Mouse (Mus musculus): ENCODE measurements around the gene Zmynd8.

Gene Zmynd8

GRCm38 (mm10) chr2:165858453-165859384, 40.1 kb downstream of the Zmynd8 start:
- no peak for DNase-seq (ENCODE audit: low spot score in 2 of 2)

- no peak for DNase-seq (ENCODE audit: low spot score in 2 of 2)
Measured at GRCm38 (mm10) chr2:165857841-165858426, 40.9 kb downstream of the Zmynd8 start.

- no peak for DNase-seq (ENCODE audit: low spot score in 2 of 2)
Measured at GRCm38 (mm10) chr2:165857395-165857831, 41.4 kb downstream of the Zmynd8 start.

- no peak for DNase-seq (ENCODE audit: low spot score in 2 of 2)
Measured at GRCm38 (mm10) chr2:165856611-165857200, 42.1 kb downstream of the Zmynd8 start.

GRCm38 (mm10) chr2:165855641-165856301, 43.0 kb downstream of the Zmynd8 start:
- no peak for DNase-seq (ENCODE audit: low spot score in 2 of 2)

GRCm38 (mm10) chr2:165854207-165854968, 44.4 kb downstream of the Zmynd8 start:
- no peak for DNase-seq (ENCODE audit: low spot score in 2 of 2)

GRCm38 (mm10) chr2:165852896-165853633, 45.8 kb downstream of the Zmynd8 start:
- DNase-seq (ENCODE audit: low spot score in 2 of 2): no peak

- no peak for DNase-seq (ENCODE audit: low spot score in 2 of 2)
Measured at GRCm38 (mm10) chr2:165852453-165852852, 46.4 kb downstream of the Zmynd8 start.

GRCm38 (mm10) chr2:165851811-165852415, 46.9 kb downstream of the Zmynd8 start:
- DNase-seq (ENCODE audit: low spot score in 2 of 2): no peak

- no peak for DNase-seq (ENCODE audit: low spot score in 2 of 2)
Measured at GRCm38 (mm10) chr2:165850826-165851225, 48.0 kb downstream of the Zmynd8 start.

- DNase-seq (ENCODE audit: low spot score in 2 of 2): peak in 1 of 2 experiments; percentile 55
Measured at GRCm38 (mm10) chr2:165849129-165849528, 49.7 kb downstream of the Zmynd8 start.

- no peak for DNase-seq (ENCODE audit: low spot score in 2 of 2)
Measured at GRCm38 (mm10) chr2:165846787-165847186, 52.0 kb downstream of the Zmynd8 start.

- no peak for DNase-seq (ENCODE audit: low spot score in 2 of 2)
Measured at GRCm38 (mm10) chr2:165845490-165845889, 53.3 kb downstream of the Zmynd8 start.

- DNase-seq (ENCODE audit: low spot score in 2 of 2): no peak
Measured at GRCm38 (mm10) chr2:165843350-165843749, 55.5 kb downstream of the Zmynd8 start.

GRCm38 (mm10) chr2:165842241-165842640, 56.6 kb downstream of the Zmynd8 start:
- DNase-seq (ENCODE audit: low spot score in 2 of 2): no peak

GRCm38 (mm10) chr2:165841805-165842204, 57.0 kb downstream of the Zmynd8 start:
- no peak for DNase-seq (ENCODE audit: low spot score in 2 of 2)

- no peak for DNase-seq (ENCODE audit: low spot score in 2 of 2)
Measured at GRCm38 (mm10) chr2:165840852-165841251, 58.0 kb downstream of the Zmynd8 start.

- no peak for DNase-seq (ENCODE audit: low spot score in 2 of 2)
Measured at GRCm38 (mm10) chr2:165839317-165839652, 59.5 kb downstream of the Zmynd8 start.

- DNase-seq (ENCODE audit: low spot score in 2 of 2): no peak
Measured at GRCm38 (mm10) chr2:165838606-165839316, 60.1 kb downstream of the Zmynd8 start.

- no peak for DNase-seq (ENCODE audit: low spot score in 2 of 2)
Measured at GRCm38 (mm10) chr2:165834601-165835000, 64.2 kb downstream of the Zmynd8 start.
